Mouse (Mus musculus) heart, embryonic 16.5 days (tissue): Measurements from ENCODE around the gene Gm20518. TPM values are rescaled to one million over a fixed set of nuclear protein-coding genes. Genes with fewer than 3 reads are reported as not detected.

Experiments
- ATAC-seq: fragments of 200-750 bp; cut with Nextera tagmentation; replicated peaks from 2 replicates; pipeline ENCODE4 v1.8.0; 2017; ENCODE audit warnings: moderate number of reproducible peaks; ENCODE audit not compliant: insufficient read depth, low FRiP score; ENCODE audit errors: extremely low read depth
- H3K27ac ChIP-seq: fragments of 300-500 bp; sonication (generic); 2 replicates; pipeline ENCODE4 v1.5.1; 2014; ENCODE audit warnings: mild to moderate bottlenecking, low read length, control low read depth, moderate library complexity
- H3K27me3 ChIP-seq: fragments of 300-500 bp; sonication (generic); 2 replicates; pipeline ENCODE4 v1.6.1; 2014; ENCODE audit warnings: low read length, mixed read lengths; ENCODE audit not compliant: control insufficient read depth, insufficient read depth
- H3K36me3 ChIP-seq: fragments of 300-500 bp; sonication (generic); 2 replicates; pipeline ENCODE4 v1.6.1; 2014; ENCODE audit not compliant: control insufficient read depth, insufficient read depth
- H3K4me1 ChIP-seq: fragments of 300-500 bp; sonication (generic); 2 replicates; pipeline ENCODE4 v1.6.1; 2014; ENCODE audit warnings: low read length, mixed read lengths; ENCODE audit not compliant: control insufficient read depth, insufficient read depth
- H3K4me2 ChIP-seq: fragments of 300-500 bp; sonication (generic); 2 replicates; pipeline ENCODE4 v1.6.1; 2014; ENCODE audit warnings: low read depth, mild to moderate bottlenecking, control low read depth, low read length
- H3K4me3 ChIP-seq: fragments of 300-500 bp; sonication (generic); 2 replicates; pipeline ENCODE4 v1.5.1; 2014; ENCODE audit warnings: mild to moderate bottlenecking, control low read depth, low read length
- H3K9ac ChIP-seq: fragments of 300-500 bp; sonication (generic); 2 replicates; pipeline ENCODE4 v1.6.1; 2014; ENCODE audit warnings: low read length, control low read depth
- H3K9me3 ChIP-seq: fragments of 300-500 bp; sonication (generic); replicated peaks from 2 replicates; pipeline ENCODE4 v1.6.1; 2016; ENCODE audit warnings: low read length; ENCODE audit not compliant: control insufficient read depth
- WGBS: fragments of 180-500 bp; shearing (Covaris S2); extraction: QIAGEN DNeasy Blood & Tissue Kit; methylation state at CpG from one replicate; pipeline ENCODE4 v1.1.7; 2014; 5-methylcytosine and 5-hydroxymethylcytosine counted together
- polyA plus RNA-seq: library from polyadenylated mRNA; unstranded; fragments of >200 nt; fragmentation: Nextera tagmentation; extraction: Ambion mirVana; gene quantifications from 2 replicates; pipeline ENCODE4 v1.2.1, GENCODE M21; 2015

Gene Gm20518
- polyA plus RNA-seq, 1 experiment from 2014 or later = 0.14 TPM

- no peak for ATAC-seq
- Histone ChIP-seq H3K9me3 (no peaks in the 10 kb centered on the region), H3K4me1 (no peaks in the 10 kb centered on the region; the same call in 1 of the 2 replicates), H3K9ac (no peak overlapping the region), H3K36me3 (peaks cover 7% of the 10 kb centered on the region), H3K27me3 (no peaks in the 10 kb centered on the region), H3K4me3 (no peak overlapping the region), H3K27ac (no peak overlapping the region), H3K4me2 (no peak overlapping the region)
- WGBS = 27% methylated on average over 2 of the region's 2 CpGs
Observed at GRCm38 (mm10) chr16:17929211-17929610, 37.7 kb upstream of the Gm20518 start.

- Histone ChIP-seq H3K9me3 (no peaks in the 10 kb centered on the region), H3K4me3 (peak overlapping the region; percentile 93), H3K4me1 (no peaks in the 10 kb centered on the region; the same call in 1 of the 2 replicates), H3K4me2 (peak overlapping the region; percentile 99), H3K27me3 (no peaks in the 10 kb centered on the region), H3K9ac (peak overlapping the region; percentile 90), H3K27ac (peak overlapping the region; percentile 78), H3K36me3 (peaks cover 7% of the 10 kb centered on the region)
- peak; percentile 74 for ATAC-seq
- 0% methylated on average over 9 of the region's 9 CpGs for WGBS
Observed at GRCm38 (mm10) chr16:17928627-17929104, 37.2 kb upstream of the Gm20518 start.

GRCm38 (mm10) chr16:17928087-17928580 lies 36.7 kb upstream of the Gm20518 start, which contains the start of gene Slc25a1:
Gene Slc25a1 (minus strand): TSS chr16:17928219.
- ATAC-seq = peak; percentile 76
- Histone ChIP-seq H3K36me3 (peaks cover 7% of the 10 kb centered on the region), H3K27ac (peak within 1 kb of the TSS; percentile 78), H3K4me3 (peak within 1 kb of the TSS; percentile 93), H3K9ac (peak within 1 kb of the TSS; percentile 90), H3K4me2 (peak within 1 kb of the TSS; percentile 99), H3K4me1 (no peaks in the 10 kb centered on the region; the same call in 1 of the 2 replicates), H3K27me3 (no peaks in the 10 kb centered on the region), H3K9me3 (no peaks in the 10 kb centered on the region)
- WGBS = under 1% methylated on average over 47 of the region's 47 CpGs

DNA sequence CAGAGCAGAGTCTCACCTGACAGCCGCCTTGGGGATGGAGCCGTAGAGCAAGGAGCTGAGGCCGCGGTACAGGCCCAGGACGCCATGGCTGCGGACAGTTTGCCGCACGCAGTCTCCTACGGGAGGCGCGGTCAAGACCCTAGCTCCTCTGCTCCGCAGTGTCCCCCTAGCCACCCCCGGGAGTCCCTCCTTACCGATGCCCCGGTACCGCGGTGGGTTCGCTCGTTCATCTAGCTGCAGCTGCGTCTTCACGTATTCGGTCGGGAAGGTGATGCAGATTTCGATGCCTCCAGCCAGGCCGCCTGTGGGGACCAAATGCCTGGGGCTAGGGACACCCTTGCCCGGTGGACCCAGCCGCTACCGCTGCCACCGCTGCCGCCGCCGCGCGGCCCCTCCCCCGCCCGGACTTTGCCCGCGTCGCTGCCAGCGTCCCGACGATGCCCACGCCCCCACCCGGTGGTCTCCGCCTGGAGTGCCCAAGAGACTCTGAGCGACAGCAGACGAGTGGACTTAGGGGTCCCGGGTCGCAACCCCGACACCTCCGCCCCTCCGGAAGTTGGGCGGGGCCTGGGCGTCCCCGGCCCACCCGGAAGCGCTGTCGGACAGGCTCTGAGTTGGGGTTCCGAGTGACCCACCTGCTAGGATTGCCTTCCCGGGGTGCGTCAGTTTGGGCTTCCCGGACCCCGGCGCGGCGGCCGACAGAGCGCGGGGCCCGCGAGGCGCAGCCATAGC lies 36.0 kb upstream of the Gm20518 start:
- Histone ChIP-seq H3K36me3 (peaks cover 7% of the 10 kb centered on the region), H3K9ac (peak overlapping the region; percentile 90), H3K27ac (peak overlapping the region; percentile 78), H3K4me2 (peak overlapping the region; percentile 99), H3K9me3 (no peaks in the 10 kb centered on the region), H3K27me3 (no peaks in the 10 kb centered on the region), H3K4me1 (peaks cover 4% of the 10 kb centered on the region), H3K4me3 (peak overlapping the region; percentile 93)
- ATAC-seq = peak; percentile 10; the same call in 1 of the 2 replicates
- WGBS = 1% methylated on average over 72 of the region's 72 CpGs

GRCm38 (mm10) chr16:17922163-17922538 lies 30.7 kb upstream of the Gm20518 start:
- Histone ChIP-seq H3K9me3 (no peaks in the 10 kb centered on the region), H3K27ac (peak overlapping the region; percentile 81), H3K4me3 (peak overlapping the region; percentile 87), H3K4me2 (peak overlapping the region; percentile 90), H3K9ac (peak overlapping the region; percentile 90), H3K4me1 (peaks cover 14% of the 10 kb centered on the region), H3K36me3 (peaks cover 7% of the 10 kb centered on the region), H3K27me3 (peaks cover 22% of the 10 kb centered on the region)
- ATAC-seq = peak; percentile 11; the same call in 1 of the 2 replicates
- under 1% methylated on average over 14 of the region's 14 CpGs for WGBS

DNA sequence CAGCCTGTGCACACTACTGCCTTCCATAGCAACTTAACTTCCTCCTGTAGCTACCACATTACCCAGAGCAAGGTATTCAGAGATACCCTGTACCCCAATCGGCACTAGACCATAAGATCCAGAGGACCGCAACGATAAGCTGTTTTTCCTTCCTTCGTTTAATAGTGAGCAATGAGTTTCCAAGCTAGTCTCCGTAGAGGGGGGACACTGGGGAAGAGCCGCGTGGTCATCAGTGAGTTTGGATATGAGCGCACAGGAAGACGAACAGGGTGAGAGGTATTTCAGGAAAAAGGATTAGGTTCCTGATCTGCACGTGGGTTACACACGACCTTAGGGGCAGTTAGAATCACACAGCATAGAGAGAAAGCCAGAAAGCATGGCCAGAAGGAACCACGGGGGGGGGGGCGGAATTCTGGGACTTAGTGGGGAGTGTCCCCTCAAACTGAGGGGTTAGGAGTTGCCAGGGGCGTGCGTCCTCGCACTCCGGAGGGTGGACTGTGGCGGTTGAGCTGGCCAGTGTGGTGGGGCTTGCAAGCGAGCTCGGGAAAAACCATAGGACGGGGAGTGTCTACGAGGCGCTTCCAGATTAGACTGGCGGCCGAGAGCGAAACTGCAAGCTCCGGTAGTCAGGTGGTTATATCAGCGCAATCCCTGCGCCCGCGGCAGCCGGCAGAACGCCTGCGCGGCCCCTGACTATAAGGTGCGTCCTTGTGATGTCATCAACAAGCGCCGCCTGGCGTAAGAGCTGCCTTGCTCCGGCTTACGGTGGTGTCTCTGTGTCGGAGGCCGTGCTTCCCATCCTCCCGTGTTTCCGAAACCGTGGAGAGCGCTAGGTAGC lies 30.1 kb upstream of the Gm20518 start:
- H3K9me3 ChIP-seq = no peaks in the 10 kb centered on the region
- peaks cover 27% of the 10 kb centered on the region for H3K27me3 ChIP-seq
- WGBS = 2% methylated on average over 45 of the region's 47 CpGs
- H3K36me3 ChIP-seq = peaks cover 7% of the 10 kb centered on the region
- peak overlapping the region; percentile 87 for H3K4me3 ChIP-seq
- peaks cover 14% of the 10 kb centered on the region for H3K4me1 ChIP-seq
- peak overlapping the region; percentile 90 for H3K4me2 ChIP-seq
- peak overlapping the region; percentile 81 for H3K27ac ChIP-seq
- peak overlapping the region; percentile 90 for H3K9ac ChIP-seq
- peak; percentile 93 for ATAC-seq

- H3K4me3 ChIP-seq = no peak overlapping the region; the same call in 1 of the 2 replicates
- 10% methylated on average over 20 of the region's 20 CpGs for WGBS
- H3K27ac ChIP-seq = no peak overlapping the region
- no peaks in the 10 kb centered on the region for H3K9me3 ChIP-seq
- peaks cover 14% of the 10 kb centered on the region for H3K4me1 ChIP-seq
- H3K36me3 ChIP-seq = peaks cover 2% of the 10 kb centered on the region
- peaks cover 36% of the 10 kb centered on the region for H3K27me3 ChIP-seq
- ATAC-seq = no peak
- H3K4me2 ChIP-seq = peak overlapping the region; percentile 90
- H3K9ac ChIP-seq = peak overlapping the region; percentile 90
Observed at GRCm38 (mm10) chr16:17920586-17920985, 29.1 kb upstream of the Gm20518 start.

DNA sequence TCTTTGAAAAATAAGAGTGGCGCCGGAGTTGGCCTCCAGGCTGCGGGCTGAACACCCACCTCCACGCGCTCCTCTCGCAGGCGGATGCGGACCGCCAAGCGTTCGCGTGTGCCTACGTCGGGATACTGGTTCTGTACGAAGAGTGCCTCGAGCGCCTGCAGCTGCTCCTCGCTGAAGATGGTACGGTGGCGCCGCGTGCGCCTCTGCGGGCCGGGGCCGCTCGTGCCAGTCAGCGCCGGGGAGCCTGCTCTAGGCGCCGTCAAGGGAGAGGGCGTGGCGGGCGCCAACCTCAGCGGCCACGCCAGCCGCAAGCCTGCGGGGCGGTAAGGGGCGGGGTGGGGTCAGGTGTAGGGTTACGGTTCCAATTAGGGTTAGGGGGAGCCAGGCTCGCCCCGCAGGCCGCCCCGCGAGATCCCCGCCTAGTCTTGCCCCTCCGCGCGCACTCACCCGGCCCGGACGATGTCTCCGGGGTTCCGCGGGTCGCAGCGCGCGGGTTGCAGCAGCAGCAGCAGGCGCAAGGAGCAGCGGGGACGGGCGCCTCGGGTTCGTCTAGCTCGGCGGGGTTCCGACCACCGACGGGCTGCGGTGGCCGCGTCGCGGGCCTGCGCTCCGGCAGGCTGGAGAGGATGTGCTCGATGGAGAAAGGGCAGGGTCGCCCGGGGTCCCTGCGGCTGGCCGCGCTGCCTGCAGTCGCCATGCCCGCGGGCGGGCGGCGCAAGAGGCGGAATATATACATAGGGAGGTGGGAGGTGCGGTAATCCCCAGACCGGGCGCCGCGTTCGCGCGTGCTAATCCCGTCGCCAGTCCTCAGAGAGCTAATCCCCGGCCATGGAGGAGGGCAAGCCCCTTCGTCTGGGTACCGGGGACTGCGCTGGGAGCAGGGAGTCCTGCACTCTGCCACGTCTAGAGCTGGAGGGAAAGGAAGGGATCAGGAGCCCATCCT lies 23.1 kb upstream of the Gm20518 start, which contains the start of gene Gsc2:
Gsc2 (minus strand) TSS at position 753 of the 943 bp plus-strand sequence.
- H3K27ac ChIP-seq = no peak within 1 kb of the TSS
- H3K36me3 ChIP-seq = no peaks in the 10 kb centered on the region
- H3K9ac ChIP-seq = no peak within 1 kb of the TSS
- under 1% methylated on average over 95 of the region's 106 CpGs for WGBS
- peak within 1 kb of the TSS; percentile 61 for H3K4me2 ChIP-seq
- peak within 1 kb of the TSS; percentile 36 for H3K4me3 ChIP-seq
- no peaks in the 10 kb centered on the region for H3K9me3 ChIP-seq
- ATAC-seq = 0 out of 2 replicates have a peak, but pooled peaks have one; percentile 12
- peaks cover 10% of the 10 kb centered on the region for H3K4me1 ChIP-seq
- H3K27me3 ChIP-seq = peaks cover 65% of the 10 kb centered on the region
